Mouse (Mus musculus) small intestine, adult 2 months (tissue): ENCODE measurements around the gene Smad9.

Experiments used
- CTCF ChIP-seq: fragments of 200-500 bp; IDR thresholded peaks from 2 replicates; pipeline ENCODE4 v1.5.1; 2012; ENCODE audit warnings: low read depth, mild to moderate bottlenecking, control low read depth, inconsistent platforms, low read length, moderate library complexity, mixed read lengths; ENCODE audit not compliant: insufficient replicate concordance, insufficient read length; ENCODE audit errors: extremely low read depth
- POLR2A ChIP-seq: fragments of 200-500 bp; IDR thresholded peaks from 2 replicates; pipeline ENCODE4 v1.6.1; 2012; ENCODE audit warnings: low read depth, mild to moderate bottlenecking, control low read depth, inconsistent platforms, low read length, moderate library complexity

- TF ChIP-seq CTCF (peak; percentile 99), POLR2A (peak; percentile 73)
Observed at GRCm38 (mm10) chr3:54735247-54736046, 19.9 kb upstream of the Smad9 start, which contains the start of the genes Exosc8 and Alg5.
